Mouse (Mus musculus): ENCODE data around the gene Sulf2.

- TF ChIP-seq EP300 (IDR thresholded peaks at IDR 0.05; ENCODE audit: insufficient read depth, low read depth, low read length) (no peak), CTCF (IDR thresholded peaks at IDR 0.05; ENCODE audit: low read depth, low read length) (no peak), POLR2A (IDR thresholded peaks at IDR 0.05; ENCODE audit: insufficient read depth, low read length) (no peak)
Measured at GRCm38 (mm10) chr2:166125492-166126252, 29.8 kb downstream of the Sulf2 start.

Data from ES-Bruce4 (cell line).